Mouse (Mus musculus): ENCODE data around the gene Wfdc11.

The Wfdc11 gene

DNA sequence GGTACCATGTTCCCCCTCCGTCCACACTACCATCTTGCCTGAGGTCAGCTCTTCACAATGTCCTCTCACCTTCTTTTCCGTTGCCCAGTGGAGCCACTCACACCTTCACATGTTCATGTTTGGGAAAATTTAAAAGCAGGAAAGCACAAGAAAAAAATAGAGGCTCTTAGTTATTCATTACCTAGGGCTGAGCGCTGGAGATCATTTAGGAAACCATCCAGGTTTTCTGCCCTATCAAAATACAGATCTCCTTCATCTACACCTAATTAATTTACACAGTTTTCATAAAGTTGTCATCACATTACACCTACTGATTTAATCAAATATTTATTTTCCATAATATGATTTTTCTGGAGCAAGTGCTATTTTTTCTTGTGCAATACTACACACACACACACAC, 35.2 kb downstream of the Wfdc11 start, which contains the start of gene Wfdc16:
Gene Wfdc16 (minus strand): TSS at position 101 of the 400 bp plus-strand sequence.
- DNase-seq = no peak

DNA sequence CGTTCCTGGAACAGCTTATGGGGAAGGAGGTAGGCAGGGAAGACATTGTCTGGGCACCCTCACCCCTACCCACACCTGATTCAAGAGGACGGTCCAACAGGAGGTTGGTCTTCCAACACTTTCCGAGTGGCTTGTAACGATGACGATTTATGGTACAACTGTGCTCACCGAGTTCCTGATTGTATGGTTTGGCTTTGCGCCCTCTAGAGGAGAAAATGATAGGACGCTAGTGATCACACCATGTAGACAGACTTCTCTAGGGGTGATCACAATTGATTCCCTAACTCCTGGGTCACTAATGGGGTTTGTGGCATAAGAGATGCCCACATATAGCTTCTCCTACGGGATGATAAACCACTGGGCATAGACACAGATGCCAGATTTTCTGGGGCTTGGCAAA, 38.6 kb downstream of the Wfdc11 start:
- DNase-seq = no peak

DNA sequence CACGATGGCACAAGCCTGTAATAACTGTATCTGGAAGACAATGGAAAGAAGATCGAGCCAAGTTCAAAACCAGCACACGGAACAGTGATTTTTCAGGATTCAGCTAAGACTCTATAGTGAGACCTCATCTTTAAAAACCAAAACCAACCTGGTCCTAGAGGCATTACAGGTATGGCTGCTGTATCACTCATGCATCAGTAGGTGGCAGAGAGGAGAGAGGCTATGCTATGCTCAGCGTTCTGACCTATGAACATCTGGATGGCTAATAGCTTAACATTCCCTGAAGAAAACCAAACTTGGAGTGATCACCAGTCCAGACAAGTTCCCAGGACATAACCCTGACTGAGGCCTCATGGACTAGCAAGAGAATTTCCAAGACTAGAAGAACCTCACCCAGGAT, 52.1 kb downstream of the Wfdc11 start:
- no peak for DNase-seq

DNA sequence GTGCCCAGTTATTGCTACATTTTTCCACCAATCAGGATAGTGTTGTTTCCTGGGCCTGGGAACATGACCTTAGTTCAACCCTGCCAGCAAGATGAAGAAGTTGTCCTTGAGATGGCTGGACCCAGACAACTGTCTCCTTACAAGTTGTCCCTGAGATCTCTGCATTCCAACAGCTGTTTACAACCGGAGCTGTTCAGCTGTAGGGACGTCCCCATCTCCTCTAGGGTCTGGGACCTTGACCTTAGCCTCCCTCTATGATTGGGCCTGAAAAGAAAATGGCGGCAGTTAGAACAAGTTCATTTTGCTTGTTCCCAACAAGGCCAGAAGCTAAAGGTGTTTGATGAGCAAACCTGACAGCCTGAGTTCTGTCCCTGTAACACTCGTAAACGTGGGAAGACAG, 54.8 kb downstream of the Wfdc11 start:
- no peak for DNase-seq

DNA sequence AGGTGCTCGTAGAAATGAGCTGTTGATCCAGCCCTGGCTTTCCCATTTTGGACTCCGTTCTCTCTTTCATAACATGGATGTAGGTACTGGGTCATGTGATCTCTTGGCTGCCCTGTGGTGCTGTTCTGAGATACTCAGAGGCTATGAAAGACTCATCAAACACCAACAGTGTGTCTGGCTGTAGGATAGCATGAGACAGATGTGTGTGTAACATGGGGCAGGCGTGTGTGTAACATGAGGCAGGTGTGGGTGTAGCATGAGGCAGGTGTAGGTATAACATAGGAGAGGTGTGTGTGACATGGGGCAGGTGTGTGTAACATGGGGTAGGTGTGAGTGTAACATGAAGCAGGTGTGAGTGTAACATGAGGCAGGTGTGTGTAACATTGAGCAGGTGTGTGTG, 58.5 kb downstream of the Wfdc11 start:
- DNase-seq = no peak

DNA sequence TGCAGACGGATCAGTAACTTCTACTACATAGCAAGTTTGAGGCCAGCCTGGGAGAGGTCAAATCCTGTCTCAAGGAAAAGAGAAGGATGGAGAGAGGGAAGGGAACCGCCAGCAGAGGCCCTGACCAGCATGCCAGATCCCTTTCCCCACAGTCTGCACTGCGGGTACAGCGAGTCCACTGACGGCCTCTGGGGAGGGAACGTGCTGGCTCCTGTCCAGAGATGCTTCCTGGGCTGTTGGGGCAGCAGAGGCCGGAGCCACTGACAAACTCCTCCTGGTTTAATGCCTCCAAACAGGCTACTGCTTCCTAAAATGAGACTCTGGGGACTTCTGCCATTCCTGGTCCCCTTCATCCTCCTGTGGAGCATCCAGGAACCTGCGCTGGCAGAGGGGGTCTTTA, 60.4 kb downstream of the Wfdc11 start, which contains the start of the genes Wfdc6b and Wfdc8:
Gene Wfdc6b (plus strand): TSS at position 52 of the 400 bp plus-strand sequence.
Gene Wfdc8 (minus strand): TSS at position 156 of the 400 bp plus-strand sequence.
- peak in 1 of 2 experiments; percentile 8 for DNase-seq
